Mouse (Mus musculus) embryo, embryonic 11 days (tissue): ENCODE data around the gene Pkm.
A peak's percentile ranks its signal among the peaks of the same experiment; 100 is the strongest.

Experiments used
- DNase-seq: peaks from one replicate; pipeline ENCODE4 v3.0.0-alpha.2; 2015

The Pkm gene

DNA sequence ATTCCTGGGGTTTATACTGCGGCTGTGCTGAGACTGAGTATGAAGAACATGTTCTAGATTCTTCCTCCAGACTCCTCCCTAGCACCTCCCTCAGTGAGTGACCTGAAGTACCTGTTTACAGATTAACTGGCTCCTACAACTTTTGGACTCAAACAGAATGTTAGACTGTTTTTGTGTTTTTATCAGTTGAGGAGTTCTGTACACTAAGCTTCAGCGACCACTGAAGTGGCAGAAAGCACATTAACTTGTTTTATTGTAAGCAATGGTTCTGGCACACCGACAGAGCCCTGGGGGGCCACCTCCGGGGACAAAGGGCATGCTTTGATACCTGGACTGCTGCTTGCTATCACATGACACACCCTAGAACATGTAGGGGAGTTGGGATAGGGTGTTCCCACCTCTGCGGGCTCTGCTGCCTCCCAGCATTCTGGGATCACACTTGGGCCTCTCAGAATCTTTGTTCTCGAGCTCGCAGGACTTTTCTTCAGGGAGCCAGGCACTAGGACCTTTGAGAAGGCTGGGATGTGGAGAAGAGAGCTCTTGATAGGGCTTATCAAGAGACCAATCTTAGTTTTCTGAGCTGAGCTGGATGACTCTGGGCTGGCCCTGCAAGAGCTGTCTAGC is 60.2 kb downstream of the Pkm start:
- DNase-seq = no peak

- no peak for DNase-seq
Observed at GRCm38 (mm10) chr9:59718237-59718636, 62.1 kb downstream of the Pkm start.

GRCm38 (mm10) chr9:59721144-59721543 is 65.0 kb downstream of the Pkm start:
- DNase-seq = no peak

DNA sequence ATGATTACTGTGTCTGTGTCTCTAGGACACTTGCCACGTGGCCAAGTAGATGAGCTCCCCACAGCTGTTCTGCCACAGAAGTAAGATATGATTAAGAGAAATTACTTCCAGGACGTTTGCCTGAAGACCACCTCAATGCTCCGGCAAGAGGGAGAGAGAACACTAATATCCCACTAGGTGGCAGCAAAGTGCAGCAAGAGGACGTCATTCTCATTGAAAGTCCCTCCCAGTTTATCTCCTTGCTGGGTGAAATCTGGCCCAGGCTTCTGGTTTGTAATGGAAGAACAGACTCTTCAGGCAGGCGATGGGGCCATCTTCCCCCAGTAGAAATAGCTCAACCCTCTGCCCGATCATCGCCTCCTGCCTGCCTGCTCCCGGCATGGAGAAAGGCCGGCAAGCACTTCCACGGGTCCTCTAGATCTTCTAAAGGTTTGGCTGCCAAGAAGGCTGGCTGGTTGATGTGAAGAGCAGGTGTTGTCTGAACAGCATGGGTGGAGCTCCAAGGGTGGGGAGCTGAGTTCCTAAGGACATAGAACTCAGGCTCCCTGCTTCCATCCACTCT is 67.0 kb downstream of the Pkm start:
- peak; percentile 90 for DNase-seq

DNA sequence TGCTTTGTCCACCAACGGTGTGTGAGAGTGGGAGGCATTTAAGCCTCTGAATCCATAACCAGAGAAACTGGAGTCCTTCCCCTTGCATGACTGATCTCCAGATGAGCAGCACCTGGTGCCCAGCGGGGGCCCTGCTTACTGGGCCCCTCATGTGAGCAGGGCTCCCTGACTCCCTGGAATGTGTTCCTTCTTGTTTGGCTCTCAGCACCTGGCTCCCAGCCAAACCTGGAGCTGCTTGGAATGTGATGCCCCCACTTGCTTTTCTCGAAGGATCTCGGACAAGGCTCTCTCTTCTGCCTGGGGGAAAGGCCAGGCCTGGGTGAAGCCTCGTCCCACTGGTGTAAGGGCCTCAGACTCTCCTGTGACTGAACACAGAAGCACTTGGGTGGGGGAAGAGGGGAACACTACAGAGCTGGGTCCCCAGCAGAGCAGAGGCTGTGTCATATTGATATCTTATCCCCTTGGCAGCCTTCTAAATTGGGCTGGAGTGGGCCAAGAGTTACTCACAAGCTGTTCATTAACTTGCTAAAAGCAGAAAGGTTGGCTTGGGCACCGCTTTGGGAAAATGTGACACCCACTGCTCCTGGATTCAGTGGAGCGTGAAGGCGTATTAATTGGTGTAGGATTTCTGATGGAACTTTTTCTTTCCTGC is 67.7 kb downstream of the Pkm start:
- peak; percentile 14 for DNase-seq

DNA sequence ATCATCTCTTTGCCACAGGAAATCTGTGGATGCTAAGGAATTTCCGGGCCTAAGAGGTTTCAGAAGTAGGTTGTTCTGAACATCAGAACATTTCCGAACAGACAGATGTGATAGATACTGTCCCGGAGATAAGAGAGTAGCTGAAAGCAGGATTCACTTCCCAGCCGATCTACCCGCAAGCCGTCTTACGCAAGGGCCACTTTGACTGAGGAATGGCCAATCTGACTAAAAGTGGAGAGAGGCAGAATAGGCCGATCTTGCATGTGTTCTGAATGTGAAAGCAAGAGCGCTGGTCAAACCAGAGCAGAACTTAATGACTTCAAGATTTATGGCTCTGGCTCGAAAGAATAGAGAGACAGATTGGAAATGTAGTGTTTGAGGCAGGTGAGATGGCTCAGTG is 69.3 kb downstream of the Pkm start:
- no peak for DNase-seq

GRCm38 (mm10) chr9:59727569-59728286 is 71.6 kb downstream of the Pkm start:
- no peak for DNase-seq
